Mouse (Mus musculus) mesoderm, embryonic 11.5 days (tissue): Measurements from ENCODE around the gene Zfp746.

ENCODE experiments used
- DNase-seq: peaks from one replicate; pipeline ENCODE4 v3.0.0-alpha.2; 2012; ENCODE audit warnings: low read depth, low spot score

Zfp746 gene

DNA sequence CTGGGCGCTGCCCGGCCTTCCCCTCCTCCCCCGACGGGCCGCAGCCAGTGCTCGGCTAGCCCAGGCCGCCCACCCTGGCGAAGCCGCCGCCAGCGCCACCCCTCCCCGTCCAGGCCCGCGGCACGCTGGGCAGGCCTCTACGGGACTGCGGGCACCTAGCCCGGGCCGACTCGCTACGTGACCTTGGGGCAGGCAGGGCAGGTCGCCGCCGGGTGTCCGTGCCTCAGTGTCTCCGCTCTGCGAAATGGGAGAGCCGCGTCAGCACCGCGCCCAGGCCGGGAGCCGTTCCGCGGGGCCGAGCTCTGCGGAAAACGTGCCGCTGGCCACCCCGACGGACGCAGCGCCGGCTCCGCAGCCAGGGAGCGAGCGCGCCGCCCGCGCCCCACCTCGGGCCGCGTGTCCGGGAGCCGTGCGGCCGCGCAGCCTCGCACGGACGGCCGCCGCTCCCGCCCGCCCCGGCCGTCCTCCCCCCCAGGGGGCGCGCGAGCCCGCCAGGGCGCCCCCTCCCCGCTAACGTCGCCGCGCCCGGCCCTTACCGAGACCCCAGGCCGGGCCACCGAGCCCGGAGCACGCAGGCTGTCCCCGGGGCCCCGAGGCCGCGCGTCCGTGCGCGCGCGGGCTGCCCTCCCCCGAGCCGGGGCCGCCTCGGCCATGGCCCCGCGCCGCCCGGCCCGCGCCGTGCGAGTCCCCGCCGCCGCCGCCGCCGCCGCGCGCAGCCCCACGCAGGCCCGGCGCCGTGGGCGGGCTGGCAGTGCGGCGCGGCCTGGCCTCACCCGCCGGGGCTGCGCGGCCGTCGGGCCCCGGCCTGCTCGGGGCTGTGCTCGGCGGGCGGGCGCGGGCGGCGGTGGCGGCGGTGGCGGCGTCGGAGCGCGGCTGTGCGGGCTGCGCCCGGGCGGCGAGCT, 38.7 kb downstream of the Zfp746 start:
- peak; percentile 35 for DNase-seq

DNA sequence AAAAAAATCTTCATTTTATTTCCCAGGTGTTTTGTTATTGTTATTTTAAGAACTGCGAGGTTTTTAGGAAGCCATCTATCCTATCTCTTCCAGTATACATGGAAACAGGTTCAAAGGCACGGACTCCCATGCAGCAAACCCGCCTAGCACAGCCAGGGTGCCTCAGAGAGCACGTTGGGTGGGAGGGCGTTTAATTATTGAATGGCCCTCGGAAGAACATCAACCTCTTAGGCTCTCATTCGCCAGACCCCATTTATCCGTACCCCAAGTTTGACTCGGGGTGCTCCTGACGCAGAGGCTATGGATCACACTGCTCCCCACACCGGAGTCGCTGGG, 39.3 kb downstream of the Zfp746 start:
- peak; percentile 13 for DNase-seq

DNA sequence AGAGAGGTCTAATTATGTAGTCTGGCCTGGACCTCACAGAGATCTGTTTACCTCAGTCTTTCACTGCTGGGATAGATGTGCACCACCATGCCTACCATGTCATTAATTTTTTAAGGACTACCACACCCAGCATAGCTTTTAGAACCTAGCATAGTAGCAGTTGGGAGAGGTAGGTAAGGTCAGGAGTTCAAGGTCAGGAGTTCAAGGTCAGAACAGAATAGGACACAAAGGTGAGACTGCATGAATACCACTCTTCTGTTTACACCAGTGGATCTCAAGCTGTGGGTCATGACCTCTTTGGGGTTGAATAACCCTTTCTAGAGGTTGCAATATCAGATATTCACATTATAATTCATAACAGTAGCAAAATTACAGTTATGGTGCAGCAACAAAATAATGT, 53.7 kb downstream of the Zfp746 start:
- no peak for DNase-seq

DNA sequence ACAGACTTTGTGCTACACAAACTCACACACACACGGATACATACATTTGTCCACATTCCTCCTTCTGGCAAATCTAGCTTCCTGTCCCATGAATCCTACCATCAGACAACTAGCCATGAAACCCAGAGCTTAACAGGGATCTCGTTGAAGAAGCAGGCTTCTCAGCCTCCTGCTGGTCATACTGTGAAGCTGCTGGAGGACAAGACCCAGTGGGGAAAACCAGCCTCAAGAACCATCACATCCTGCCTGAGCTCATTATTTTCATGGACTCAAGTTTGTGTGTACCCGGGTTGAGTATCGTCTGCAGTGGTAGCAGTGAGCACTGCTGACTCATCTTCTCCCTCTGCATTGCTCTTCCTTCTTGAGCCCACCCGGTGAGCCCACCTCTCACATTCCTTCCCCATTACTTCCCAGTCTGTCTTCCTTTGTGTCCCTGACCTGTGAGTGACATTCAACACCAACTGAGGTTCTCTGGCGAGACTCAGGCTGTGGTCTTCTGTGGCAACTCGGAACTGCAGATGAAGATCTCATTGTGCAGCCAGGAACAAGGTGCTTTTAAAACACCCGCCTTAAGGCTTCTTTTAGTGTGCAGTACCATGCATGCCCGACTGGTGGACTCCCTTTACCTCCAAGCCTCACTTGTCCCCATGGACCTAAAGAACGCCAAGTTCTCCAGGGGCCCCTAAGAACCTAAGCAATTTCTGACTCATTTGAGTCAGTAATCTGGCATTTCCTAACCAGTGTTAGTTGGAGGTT, 60.3 kb downstream of the Zfp746 start:
- no peak for DNase-seq

DNA sequence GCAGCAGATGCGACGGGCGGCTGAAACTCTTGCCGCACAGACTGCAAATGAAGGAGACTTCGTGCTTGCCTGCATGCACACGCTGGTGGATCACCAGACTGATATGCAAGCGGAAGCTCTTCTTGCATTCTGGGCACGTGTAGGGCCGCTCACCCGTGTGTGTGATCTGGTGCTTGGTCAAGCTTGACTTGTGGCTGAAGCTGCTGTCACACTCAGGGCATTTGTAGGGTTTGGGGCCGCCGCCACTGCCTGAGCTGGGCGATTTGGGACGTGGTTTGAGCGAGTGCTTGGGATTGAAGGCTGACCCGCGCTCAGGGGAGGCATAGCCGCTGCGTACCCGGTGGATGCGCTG, 61.4 kb downstream of the Zfp746 start:
- DNase-seq: no peak

DNA sequence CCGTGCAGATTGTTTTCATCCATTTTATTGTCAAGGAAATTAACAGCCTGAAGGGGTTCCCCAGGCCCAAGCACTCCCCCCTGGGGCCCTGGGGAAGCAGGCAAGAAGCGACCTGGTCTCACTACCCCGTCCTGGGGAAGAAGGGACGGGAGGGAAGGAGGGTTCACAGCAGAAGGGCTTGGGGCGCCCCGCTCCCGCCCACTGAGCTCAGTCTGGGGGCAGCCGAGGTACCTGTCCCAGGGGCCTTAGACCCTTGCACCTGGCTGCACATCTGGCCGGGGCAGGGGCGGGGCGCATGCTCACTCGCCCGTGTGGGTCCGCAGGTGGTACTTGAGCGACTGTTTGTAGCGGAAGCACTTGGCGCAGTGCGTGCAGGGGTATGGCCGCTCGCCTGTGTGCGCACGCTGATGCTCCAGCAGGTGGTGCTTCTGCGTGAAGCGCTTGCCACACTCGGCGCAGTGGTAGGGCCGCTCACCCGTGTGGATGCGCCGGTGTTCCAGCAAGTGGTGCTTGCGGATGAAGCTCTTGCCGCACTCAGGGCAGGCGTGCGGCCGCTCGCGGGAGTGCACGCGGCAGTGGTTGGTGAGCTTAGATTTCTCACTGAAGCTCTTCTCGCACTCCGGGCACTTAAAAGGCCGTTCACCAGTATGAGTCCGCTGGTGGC, 61.9 kb downstream of the Zfp746 start:
- DNase-seq: no peak

DNA sequence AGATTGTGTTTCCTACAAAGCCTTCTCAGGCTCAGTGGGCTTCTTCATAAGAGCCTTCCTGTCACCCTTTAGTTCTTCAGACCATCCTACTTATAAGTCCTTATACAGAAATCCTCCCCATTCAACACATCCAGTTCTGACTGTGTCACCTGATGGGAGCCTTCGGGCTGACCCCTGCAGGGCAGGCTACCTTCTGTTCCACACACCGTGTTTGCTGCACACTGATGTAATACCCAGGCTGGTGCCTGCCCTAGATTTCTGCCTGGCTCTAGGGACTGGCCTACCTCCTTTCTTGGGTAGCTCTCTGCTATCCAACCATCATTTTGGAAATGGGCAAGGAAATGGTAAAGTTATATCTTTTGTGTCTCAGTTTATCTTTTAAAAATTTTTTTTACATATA, 63.7 kb downstream of the Zfp746 start:
- DNase-seq: no peak

DNA sequence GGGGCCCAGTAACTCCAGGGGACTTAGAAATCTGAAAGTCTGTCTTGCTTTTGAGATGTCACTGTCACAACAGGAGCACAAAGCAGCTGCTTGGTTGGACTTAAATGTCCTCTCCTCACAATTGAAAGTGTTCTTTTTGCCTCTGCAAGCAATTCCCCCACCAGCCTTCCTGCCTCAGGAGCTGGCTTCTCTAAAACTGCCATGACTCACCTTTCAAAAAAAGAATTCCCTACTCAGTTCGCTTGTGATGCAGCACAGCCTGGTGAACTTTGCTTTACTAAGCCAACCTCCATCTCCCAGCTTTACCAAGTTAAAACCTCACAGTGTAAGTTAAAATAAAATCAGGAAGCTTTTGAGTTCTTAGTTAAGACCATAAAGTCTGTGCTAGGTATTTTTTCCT, 64.7 kb downstream of the Zfp746 start:
- DNase-seq: no peak

DNA sequence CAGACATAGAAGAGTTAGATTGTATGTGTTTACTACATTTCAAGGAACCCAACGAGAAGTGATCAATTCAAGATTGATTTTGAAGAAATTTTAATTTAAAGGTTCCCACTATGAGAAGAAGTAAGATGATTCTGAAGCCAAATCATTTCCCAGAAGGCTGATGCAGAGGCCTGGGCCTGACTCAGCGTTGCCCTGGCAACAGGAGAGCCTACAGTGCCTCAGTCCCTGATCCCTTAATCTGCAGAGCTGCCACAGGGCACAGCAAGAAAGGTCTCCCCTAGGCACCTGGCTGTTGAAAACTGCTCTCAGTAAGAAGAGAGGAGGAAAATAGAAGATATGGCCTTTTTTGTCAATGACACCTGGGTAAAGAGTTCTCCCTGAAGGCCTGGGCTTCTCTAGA, 66.4 kb downstream of the Zfp746 start:
- no peak for DNase-seq

DNA sequence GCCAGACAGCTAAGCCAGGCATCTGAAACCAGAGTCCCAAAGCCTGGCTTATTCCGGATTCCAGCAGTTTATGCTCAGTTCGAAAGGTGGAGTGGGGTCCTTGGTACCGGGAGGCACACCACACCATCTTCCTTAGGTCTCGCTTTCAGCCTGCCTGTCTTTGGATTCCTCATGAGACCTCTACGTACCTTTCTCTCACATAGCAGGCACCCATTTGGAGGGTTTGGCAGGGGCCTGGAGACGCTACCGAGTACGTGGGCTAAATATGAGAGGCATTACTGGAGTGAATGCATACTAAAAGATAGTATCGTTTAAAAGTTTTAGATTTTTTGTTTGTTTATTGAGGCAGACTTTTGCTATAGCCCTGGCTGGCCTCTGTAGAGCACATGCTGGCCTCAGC, 69.6 kb downstream of the Zfp746 start:
- DNase-seq: no peak

DNA sequence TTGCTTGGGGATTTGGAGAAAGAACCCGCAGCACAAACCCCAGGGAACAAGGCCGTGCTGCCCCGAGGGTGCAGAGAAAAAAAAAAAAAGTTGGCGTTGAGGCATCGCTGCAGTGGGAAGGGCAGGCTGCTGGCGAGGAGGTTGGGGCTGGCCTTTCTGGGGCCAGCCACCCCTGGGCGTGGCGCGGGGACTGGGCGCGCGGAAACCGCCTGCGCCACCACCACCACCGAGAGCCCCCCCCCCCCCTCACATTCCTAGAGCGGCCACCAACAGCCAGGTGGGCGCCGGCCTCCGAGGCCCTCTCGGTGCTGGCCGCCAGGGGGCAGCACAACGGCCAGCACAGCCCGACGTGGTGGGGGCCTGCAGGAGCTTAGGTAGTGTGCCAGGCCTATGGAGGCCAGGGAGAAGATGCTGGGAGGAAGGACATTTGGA, 70.3 kb downstream of the Zfp746 start:
- DNase-seq: peak; percentile 81
